Mouse (Mus musculus) MEL (cell line): ENCODE results near the gene Rras2. TPM values are rescaled to one million over a fixed set of nuclear protein-coding genes. Genes with fewer than 3 reads are reported as not detected.

Experiments used
- DNase-seq: peaks from one replicate; pipeline ENCODE4 v3.0.0; 2011; ENCODE audit warnings: low read depth, low spot score
- H3K27ac ChIP-seq: 2 replicates; pipeline ENCODE4 v1.5.1; 2012; ENCODE audit warnings: low read depth, mild to moderate bottlenecking, control low read depth, low read length, moderate library complexity; ENCODE audit not compliant: control insufficient read depth
- H3K27me3 ChIP-seq, 2 experiments: fragments of 150-350 bp in 1 of 2; sonication (generic) in 1 of 2; 2 replicates each; pipeline ENCODE4 v1.6.1; 2012; ENCODE audit warnings: low read length in 2 of 2, mild to moderate bottlenecking in 2 of 2, improper control_type of control experiment in 1 of 2, moderate library complexity in 1 of 2; ENCODE audit not compliant: insufficient read depth in 2 of 2, control insufficient read depth in 1 of 2
- H3K36me3 ChIP-seq, 2 experiments: 2 replicates each; pipeline ENCODE4 v1.6.1; 2012 to 2014; ENCODE audit warnings: low read length in 2 of 2, improper control_type of control experiment in 1 of 2, inconsistent platforms in 1 of 2, mild to moderate bottlenecking in 1 of 2; ENCODE audit not compliant: insufficient read depth in 2 of 2, control insufficient read depth in 1 of 2
- H3K4me1 ChIP-seq, 2 experiments: fragments of 150-350 bp in 1 of 2; sonication (generic) in 1 of 2; 2 replicates each; pipeline ENCODE4 v1.6.1; 2012; ENCODE audit warnings: low read length in 2 of 2, improper control_type of control experiment in 1 of 2, mild to moderate bottlenecking in 1 of 2; ENCODE audit not compliant: insufficient read depth in 2 of 2, control insufficient read depth in 1 of 2
- H3K4me3 ChIP-seq, 2 experiments: fragments of 150-350 bp in 1 of 2; sonication (generic) in 1 of 2; 2 replicates each; pipeline ENCODE4 v1.5.1; 2012; ENCODE audit warnings: low read depth in 2 of 2, low read length in 2 of 2, mild to moderate bottlenecking in 2 of 2, moderate library complexity in 2 of 2, control low read depth in 1 of 2, improper control_type of control experiment in 1 of 2; ENCODE audit not compliant: control insufficient read depth in 1 of 2, insufficient read depth in 1 of 2
- H3K79me2 ChIP-seq: 2 replicates; pipeline ENCODE4 v1.6.1; 2012; ENCODE audit warnings: mild to moderate bottlenecking, low read length, moderate library complexity; ENCODE audit not compliant: control insufficient read depth, poor library complexity, insufficient read depth
- H3K9ac ChIP-seq: 2 replicates; pipeline ENCODE4 v1.6.1; 2012; ENCODE audit warnings: low read depth, mild to moderate bottlenecking, control low read depth, low read length, moderate library complexity; ENCODE audit not compliant: control insufficient read depth, poor library complexity, severe bottlenecking
- H3K9me3 ChIP-seq: fragments of 150-350 bp; sonication (generic); replicated peaks from 2 replicates; pipeline ENCODE4 v1.6.1; 2012; ENCODE audit warnings: mild to moderate bottlenecking, low read length, improper control_type of control experiment, moderate library complexity; ENCODE audit not compliant: insufficient read depth
- CHD2 ChIP-seq: IDR thresholded peaks from 2 replicates; pipeline ENCODE4 v1.6.1; 2011; ENCODE audit warnings: low read length, improper control_type of control experiment
- CTCF ChIP-seq, 3 experiments: IDR thresholded peaks in 2 of 3; conservative IDR thresholded peaks in 1 of 3; 2 replicates each; pipeline ENCODE4 v1.5.1; 2011 to 2012; ENCODE audit warnings: low read length in 3 of 3, low read depth in 2 of 3, mild to moderate bottlenecking in 2 of 3, improper control_type of control experiment in 1 of 3, inconsistent platforms in 1 of 3, mixed read lengths in 1 of 3, moderate library complexity in 1 of 3; ENCODE audit not compliant: control insufficient read depth in 1 of 3, insufficient read depth in 1 of 3, poor library complexity in 1 of 3, severe bottlenecking in 1 of 3
- ELF1 ChIP-seq: IDR thresholded peaks from 2 replicates; pipeline ENCODE4 v1.6.1; 2014; ENCODE audit warnings: low read depth, mild to moderate bottlenecking, inconsistent platforms, low read length, improper control_type of control experiment, moderate library complexity
- EP300 ChIP-seq, 2 experiments: IDR thresholded peaks; 2 replicates each; pipeline ENCODE4 v1.6.1; 2011; ENCODE audit warnings: improper control_type of control experiment in 2 of 2, low read length in 2 of 2, low read depth in 1 of 2, mild to moderate bottlenecking in 1 of 2
- GABPA ChIP-seq: IDR thresholded peaks from 2 replicates; pipeline ENCODE4 v1.6.1; 2012; ENCODE audit warnings: low read depth, mild to moderate bottlenecking, inconsistent platforms, low read length, improper control_type of control experiment, moderate library complexity
- GATA1 ChIP-seq: IDR thresholded peaks from 2 replicates; pipeline ENCODE4 v1.6.1; 2011; ENCODE audit warnings: low read depth, low read length, improper control_type of control experiment
- MAX ChIP-seq: IDR thresholded peaks from 2 replicates; pipeline ENCODE4 v1.6.1; 2011; ENCODE audit warnings: low read length, improper control_type of control experiment
- MAZ ChIP-seq: IDR thresholded peaks from 2 replicates; pipeline ENCODE4 v1.6.1; 2012; ENCODE audit warnings: low read depth, mild to moderate bottlenecking, inconsistent platforms, low read length, improper control_type of control experiment
- MYB ChIP-seq: IDR thresholded peaks from 2 replicates; pipeline ENCODE4 v1.6.1; 2011; ENCODE audit warnings: mild to moderate bottlenecking, low read depth, low read length, improper control_type of control experiment
- POLR2A ChIP-seq, 2 experiments: IDR thresholded peaks; 2 replicates each; pipeline ENCODE4 v1.6.1; 2011 to 2012; ENCODE audit warnings: low read length in 2 of 2, mild to moderate bottlenecking in 2 of 2, control low read depth in 1 of 2, improper control_type of control experiment in 1 of 2, low read depth in 1 of 2, moderate library complexity in 1 of 2; ENCODE audit not compliant: control insufficient read depth in 1 of 2, insufficient read depth in 1 of 2, poor library complexity in 1 of 2
- POLR2AphosphoS5 ChIP-seq: IDR thresholded peaks from 2 replicates; pipeline ENCODE4 v1.6.1; 2012; ENCODE audit warnings: low read depth, borderline replicate concordance, mild to moderate bottlenecking, inconsistent platforms, low read length, moderate library complexity, mixed read lengths
- RAD21 ChIP-seq: IDR thresholded peaks from 2 replicates; pipeline ENCODE4 v1.6.1; 2011; ENCODE audit warnings: mild to moderate bottlenecking, low read depth, low read length, improper control_type of control experiment
- RCOR1 ChIP-seq: IDR thresholded peaks from 2 replicates; pipeline ENCODE4 v1.6.1; 2012; ENCODE audit warnings: low read depth, mild to moderate bottlenecking, inconsistent platforms, low read length, improper control_type of control experiment
- TBP ChIP-seq: IDR thresholded peaks from 2 replicates; pipeline ENCODE4 v1.8.0; 2011; ENCODE audit warnings: low read depth, low read length, improper control_type of control experiment
- TCF12 ChIP-seq: IDR thresholded peaks from 2 replicates; pipeline ENCODE4 v1.6.1; 2014; ENCODE audit warnings: low read depth, mild to moderate bottlenecking, inconsistent platforms, low read length, improper control_type of control experiment, moderate library complexity
- ZC3H11A ChIP-seq: IDR thresholded peaks from 2 replicates; pipeline ENCODE4 v1.6.1; 2012; ENCODE audit warnings: low read depth, mild to moderate bottlenecking, inconsistent platforms, low read length, improper control_type of control experiment
- polyA plus RNA-seq, 2 experiments: library from polyadenylated mRNA; stranded (reverse) in 1 of 2; unstranded in 1 of 2; fragments of >175 nt in 1 of 2; fragments of >200 nt in 1 of 2; gene quantifications; 2 replicates each; pipeline versions ENCODE4 v1.2.1 to v1.2.4; 2012; ENCODE audit warnings: low replicate concordance in 2 of 2, low read depth in 1 of 2; ENCODE audit not compliant: insufficient read length in 2 of 2, insufficient read depth in 1 of 2, missing spikeins in 1 of 2
- total RNA-seq: library from RNA; depleted of rRNA; stranded (reverse); fragments of 300-350 nt; gene quantifications from 2 replicates; pipeline ENCODE4 v1.2.3, GENCODE M21; 2012

The Rras2 gene
- total and polyA plus RNA-seq, 3 experiments, result not detected

GRCm38 (mm10) chr7:114155053-114155865 is 37.7 kb upstream of the Rras2 start:
- H3K9ac ChIP-seq, result no peak overlapping the region
- DNase-seq, result no peak
- no peaks in the 10 kb centered on the region for H3K9me3 ChIP-seq
- TF ChIP-seq EP300 (IDR thresholded peaks at IDR 0.05; ENCODE audit: low read depth in 1 of 2, low read length in 2 of 2), result no peak
- TF ChIP-seq GABPA, result no peak
- TF ChIP-seq RAD21, result no peak
- TF ChIP-seq GATA1, result no peak
- TF ChIP-seq TCF12, result no peak
- no peak for TF ChIP-seq TBP
- TF ChIP-seq CTCF (IDR thresholded peaks at IDR 0.05 in 2 of 3, conservative IDR thresholded peaks at IDR 0.05 in 1 of 3; ENCODE audit: control insufficient read depth in 1 of 3, insufficient read depth in 1 of 3, low read depth in 2 of 3, low read length in 3 of 3, poor library complexity in 1 of 3, severe bottlenecking in 1 of 3), result no peak
- TF ChIP-seq MAX, result no peak
- TF ChIP-seq POLR2AphosphoS5, result no peak
- TF ChIP-seq POLR2A (IDR thresholded peaks at IDR 0.05; ENCODE audit: control insufficient read depth in 1 of 2, insufficient read depth in 1 of 2, low read depth in 1 of 2, low read length in 2 of 2, poor library complexity in 1 of 2), result no peak
- no peaks in the 10 kb centered on the region for H3K79me2 ChIP-seq
- no peaks in the 10 kb centered on the region for H3K36me3 ChIP-seq
- H3K4me3 ChIP-seq, result no peak overlapping the region
- H3K27me3 ChIP-seq, result no peaks in the 10 kb centered on the region; a peak in 1 of 4 replicates
- no peak overlapping the region for H3K27ac ChIP-seq
- H3K4me1 ChIP-seq, result no peaks in the 10 kb centered on the region

GRCm38 (mm10) chr7:114151036-114151780 is 33.6 kb upstream of the Rras2 start:
- Histone ChIP-seq H3K27ac (no peak overlapping the region), H3K9me3 (no peaks in the 10 kb centered on the region), H3K9ac (no peak overlapping the region)

More at GRCm38 (mm10) chr7:114151036-114151780, 33.6 kb upstream of the Rras2 start:
- TF ChIP-seq MYB, result no peak
- TF ChIP-seq MAZ, result no peak
- no peak for TF ChIP-seq RCOR1
- TF ChIP-seq ZC3H11A, result no peak
- no peak for TF ChIP-seq CTCF (IDR thresholded peaks at IDR 0.05 in 2 of 3, conservative IDR thresholded peaks at IDR 0.05 in 1 of 3; ENCODE audit: control insufficient read depth in 1 of 3, insufficient read depth in 1 of 3, low read depth in 2 of 3, low read length in 3 of 3, poor library complexity in 1 of 3, severe bottlenecking in 1 of 3)
- no peak for TF ChIP-seq ELF1
- TF ChIP-seq CHD2, result no peak
- no peak for TF ChIP-seq POLR2AphosphoS5
- TF ChIP-seq EP300 (IDR thresholded peaks at IDR 0.05; ENCODE audit: low read depth in 1 of 2, low read length in 2 of 2), result no peak
- Histone ChIP-seq H3K27me3 (no peaks in the 10 kb centered on the region; a peak in 1 of 4 replicates), H3K79me2 (no peaks in the 10 kb centered on the region), H3K4me3 (no peak overlapping the region), H3K36me3 (no peaks in the 10 kb centered on the region), H3K4me1 (no peaks in the 10 kb centered on the region)
- DNase-seq, result no peak
